In the genomic region with DNA sequence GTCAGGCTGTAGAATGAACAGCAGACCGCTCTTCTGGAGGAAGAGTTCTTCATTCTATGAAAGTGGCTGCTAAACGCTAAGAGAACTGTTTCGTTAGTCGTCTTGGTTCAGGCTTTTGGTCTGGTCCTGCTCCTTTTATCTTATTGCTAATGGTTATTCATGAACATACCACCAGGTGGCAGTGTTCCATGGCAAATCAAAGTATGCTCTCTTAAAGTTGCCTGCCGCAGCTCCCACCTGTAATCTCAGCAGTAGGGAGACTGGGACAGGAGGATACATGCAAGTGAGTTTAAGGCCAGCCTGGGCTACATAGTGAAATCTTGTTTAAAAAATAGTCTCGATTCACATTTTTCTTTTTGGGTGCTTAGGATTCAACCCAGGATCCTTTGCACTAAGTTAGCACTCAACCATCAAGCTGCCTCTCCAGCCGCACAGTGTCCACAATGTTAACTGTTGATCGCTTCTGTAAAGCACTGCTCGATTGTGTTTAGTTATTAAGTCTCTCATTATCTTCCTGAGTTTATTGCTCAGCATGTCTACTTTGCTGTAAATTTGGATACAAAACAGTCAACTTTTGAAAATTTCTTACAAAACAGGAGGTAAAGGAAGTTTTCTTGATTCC, we compare ENCODE assay signal across 8 mouse cellular contexts. TPM values are rescaled to one million over a fixed set of nuclear protein-coding genes. Genes with fewer than 3 reads are reported as not detected.
DNase-seq lines count a peak whose midpoint lies in the region; ATAC-seq and TF ChIP-seq lines count a peak whose summit lies in the region.

No protein-coding gene starts in this region.

- no peaks in the 10 kb centered on the region for H3K4me1 ChIP-seq in heart, embryonic 10.5 days
- H3K4me1 ChIP-seq in cortical plate, adult 2 months (ENCODE audit: control insufficient read depth, insufficient read depth, low read length) = no peaks in the 10 kb centered on the region
- no peaks in the 10 kb centered on the region for H3K4me1 ChIP-seq in spleen, adult 2 months (ENCODE audit: control insufficient read depth, insufficient read depth, insufficient read length)

- TF ChIP-seq CTCF in cortical plate, adult 2 months (IDR thresholded peaks at IDR 0.05; ENCODE audit: extremely low read depth, insufficient read depth, low read length) = peak; percentile 66
- peak; percentile 94 for TF ChIP-seq CTCF in layer of hippocampus, adult 2 months (conservative IDR thresholded peaks at IDR 0.05)
- TF ChIP-seq CTCF in spleen, adult 2 months (IDR thresholded peaks at IDR 0.05; ENCODE audit: extremely low read depth, insufficient read depth, insufficient read length, insufficient replicate concordance) = peak; percentile 22; the same call in 1 of the 2 replicates

- DNase-seq in heart, adult 11 months = peak; percentile 75
- DNase-seq in heart, embryonic 10.5 days (ENCODE audit: low spot score) = no peak
- peak; percentile 83 for DNase-seq in ZHBTc4 (ENCODE audit: low read depth, low spot score)
- DNase-seq in heart, postnatal 14 days = peak; percentile 36 to 69
- peak; percentile 50 to 71 for DNase-seq in layer of hippocampus, adult 2 months (ENCODE audit: low spot score in 2 of 2)
- peak; percentile 21 to 26 for DNase-seq in spleen, adult 2 months (ENCODE audit: low read depth in 1 of 2, low spot score in 2 of 2)

- TF ChIP-seq POLR2A in cortical plate, adult 2 months (IDR thresholded peaks at IDR 0.05; ENCODE audit: extremely low read depth, insufficient read depth, low read length) = no peak
- no peak for TF ChIP-seq POLR2A in spleen, adult 2 months (IDR thresholded peaks at IDR 0.05; ENCODE audit: low read depth, low read length)

- peak; percentile 70 for ATAC-seq in megakaryocyte-erythroid progenitor cell, adult 5-6 weeks (replicated peaks; ENCODE audit: low FRiP score, low TSS enrichment, poor library complexity, severe bottlenecking)

- H3K9me3 ChIP-seq in heart, embryonic 10.5 days = no peaks in the 10 kb centered on the region

- WGBS in heart, embryonic 10.5 days = 38% methylated on average over 9 of the region's 9 CpGs
- WGBS in spleen, adult 2 months = 38% methylated on average over 9 of the region's 9 CpGs

- intact Hi-C loops in heart, postnatal 14 days (cut with DNase I) = loop anchor here (2.0 kb wide), 1 partner anchor 144 kb away; no protein-coding TSS in a partner anchor

- H3K36me3 ChIP-seq in heart, embryonic 10.5 days = no peaks in the 10 kb centered on the region
- no peaks in the 10 kb centered on the region for H3K36me3 ChIP-seq in spleen, adult 2 months (ENCODE audit: control insufficient read depth, insufficient read depth, low read length)

- 0 out of 2 replicates have a peak, but pooled peaks cover 4% of the 10 kb centered on the region for H3K27me3 ChIP-seq in heart, embryonic 10.5 days (ENCODE audit: insufficient read depth, poor library complexity, severe bottlenecking)
- no peaks in the 10 kb centered on the region for H3K27me3 ChIP-seq in spleen, adult 2 months (ENCODE audit: control insufficient read depth, insufficient read depth, low read length)

- H3K4me3 ChIP-seq in heart, embryonic 10.5 days = no peak overlapping the region
- no peak overlapping the region for H3K4me3 ChIP-seq in cortical plate, adult 2 months (ENCODE audit: insufficient read depth, low read length)
- H3K4me3 ChIP-seq in layer of hippocampus, adult 2 months = no peak overlapping the region
- no peak overlapping the region for H3K4me3 ChIP-seq in spleen, adult 2 months (ENCODE audit: extremely low read depth, insufficient read depth, insufficient read length)

- H3K27ac ChIP-seq in heart, embryonic 10.5 days = no peak overlapping the region
- no peak overlapping the region for H3K27ac ChIP-seq in cortical plate, adult 2 months (ENCODE audit: insufficient read depth, low read length)
- no peak overlapping the region for H3K27ac ChIP-seq in layer of hippocampus, adult 2 months
- H3K27ac ChIP-seq in spleen, adult 2 months (ENCODE audit: insufficient read depth, low read length) = no peak overlapping the region

RNA-seq across cellular contexts. Expression of a gene that starts 35.6 kb away (rescaled TPM):
- 88.6 and 129 TPM in 2 replicates for polyA plus RNA-seq in heart, embryonic 10.5 days (2016; fragmentation: Nextera tagmentation; extraction: Ambion mirVana)
- polyA plus RNA-seq in cortical plate, adult 2 months (2012; rRNA removed) = 23.6 and 25.1 TPM in 2 replicates
- 100 to 1,000 TPM; 545 to 570 TPM for total RNA-seq in heart, postnatal 14 days (2021)
- 10 to 100 TPM; 28.6 to 28.8 TPM for total RNA-seq in layer of hippocampus, adult 2 months (2021)
- 44.0 and 48.6 TPM in 2 replicates for total RNA-seq in megakaryocyte-erythroid progenitor cell, adult 5-6 weeks (2014; fragmentation: Nextera tagmentation)
- total RNA-seq in megakaryocyte-erythroid progenitor cell, adult 5-6 weeks (2017) = 90.8 and 92.1 TPM in 2 replicates
- polyA plus RNA-seq in spleen, adult 2 months (2012; rRNA removed) = 20.3 and 44.9 TPM in 2 replicates

RNA-seq across cellular contexts. Expression of a gene that starts 36.0 kb away (rescaled TPM):
- polyA plus RNA-seq in heart, embryonic 10.5 days (2016; fragmentation: Nextera tagmentation; extraction: Ambion mirVana) = 24.0 and 25.1 TPM in 2 replicates
- 1.7 and 2.2 TPM in 2 replicates for polyA plus RNA-seq in cortical plate, adult 2 months (2012; rRNA removed)
- total RNA-seq in heart, postnatal 14 days (2021) = 1 to 10 TPM; 1.9 to 3.0 TPM
- 1 to 10 TPM; 1.3 to 1.6 TPM for total RNA-seq in layer of hippocampus, adult 2 months (2021)
- total RNA-seq in megakaryocyte-erythroid progenitor cell, adult 5-6 weeks (2014; fragmentation: Nextera tagmentation) = 16.3 and 16.6 TPM in 2 replicates
- total RNA-seq in megakaryocyte-erythroid progenitor cell, adult 5-6 weeks (2017) = 11.2 and 19.0 TPM in 2 replicates
- 1.3 and 1.9 TPM in 2 replicates for polyA plus RNA-seq in spleen, adult 2 months (2012; rRNA removed)

Comparison
In these comparisons a context has a peak if more than half of its experiments do, and no peak if none do; other contexts are left out.
1. CTCF ChIP-seq: peak in every context shown above with its lines; median percentile 94 in layer of hippocampus, adult 2 months; 66 in cortical plate, adult 2 months; 22 in spleen, adult 2 months.
2. RNA of a gene that starts 35.6 kb away (total RNA-seq): 545 to 570 TPM in heart, postnatal 14 days; 44.0 to 92.1 TPM in megakaryocyte-erythroid progenitor cell, adult 5-6 weeks and 28.6 to 28.8 TPM in layer of hippocampus, adult 2 months; every median in the first group is over 4 times any median in the second.